Mouse (Mus musculus): Measurements from ENCODE around the gene Vmn1r71. TPM values are rescaled to one million over a fixed set of nuclear protein-coding genes. Genes with fewer than 3 reads are reported as not detected.
"Not testable (repeated sequence)": the region's sequence is repeated elsewhere in the genome, so short reads cannot be mapped to it uniquely, and the experiment has no call there.

Vmn1r71 gene
- not detected for total RNA-seq (2021)
- long read RNA-seq, experiment 1, result 0 reads
- long read RNA-seq, experiment 2, result 0 reads

GRCm38 (mm10) chr7:10754264-10754663 is at the start of gene Vmn1r71:
Gene Vmn1r71 (minus strand): TSS chr7:10754364.
- DNase-seq, result no peak

- not testable (repeated sequence) for DNase-seq
These were observed 3.4 kb upstream of the Vmn1r71 start for GRCm38 (mm10) chr7:10757551-10757950.

Other genes with a start within 250 kb of the Vmn1r71 start
- gene Vmn1r68, start 195.9 kb downstream of the Vmn1r71 start, total RNA-seq (2021), result not detected
- not detected for gene Vmn1r69, start 140.7 kb downstream of the Vmn1r71 start, total RNA-seq (2021)
- not detected for gene Vmn1r70, start 122.8 kb downstream of the Vmn1r71 start, total RNA-seq (2021)
- not detected for gene Nlrp4b, start 66.6 kb downstream of the Vmn1r71 start, total RNA-seq (2021)
- gene Zscan4b, start 150.7 kb upstream of the Vmn1r71 start, total RNA-seq (2021), result not detected